Mouse (Mus musculus) liver, embryonic 14.5 days (tissue): ENCODE measurements around the gene Yipf3.

Source experiments
- CTCF ChIP-seq: IDR thresholded peaks from 2 replicates; pipeline ENCODE4 v1.5.1; 2016; ENCODE audit warnings: antibody characterized with exemption, low read depth, control low read depth
- EP300 ChIP-seq: IDR thresholded peaks from 2 replicates; pipeline ENCODE4 v1.6.1; 2016; ENCODE audit warnings: antibody characterized with exemption, low read depth

GRCm38 (mm10) chr17:46266986-46267385, 19.1 kb downstream of the Yipf3 start:
- TF ChIP-seq CTCF (no peak), EP300 (no peak)
